8 mouse cellular contexts compared by ENCODE assay signal in genomic region chr1:191995488-191995887, GRCm38 (mm10). TPM values are rescaled to one million over a fixed set of nuclear protein-coding genes. Genes with fewer than 3 reads are reported as not detected.
DNase-seq lines count a peak whose midpoint lies in the region; ATAC-seq and TF ChIP-seq lines count a peak whose summit lies in the region.

No protein-coding gene starts in this region.

- H3K9me3 ChIP-seq in intestine, postnatal 0 days (ENCODE audit: control insufficient read depth) = no peaks in the 10 kb centered on the region
- no peaks in the 10 kb centered on the region for H3K9me3 ChIP-seq in intestine, embryonic 15.5 days
- H3K9me3 ChIP-seq in hindbrain, embryonic 16.5 days (ENCODE audit: control insufficient read depth, low read length) = no peaks in the 10 kb centered on the region

- H3K36me3 ChIP-seq in intestine, postnatal 0 days (ENCODE audit: control insufficient read depth, insufficient read depth) = peaks cover 32% of the 10 kb centered on the region; the same call in 1 of the 2 replicates
- H3K36me3 ChIP-seq in intestine, embryonic 15.5 days = peaks cover 16% of the 10 kb centered on the region
- H3K36me3 ChIP-seq in liver, adult 2 months (ENCODE audit: control insufficient read depth, insufficient read depth, low read length) = peaks cover 3% of the 10 kb centered on the region; the same call in 1 of the 2 replicates
- no peaks in the 10 kb centered on the region for H3K36me3 ChIP-seq in hindbrain, embryonic 16.5 days (ENCODE audit: control insufficient read depth, insufficient read depth, low read length)

- no peaks in the 10 kb centered on the region for H3K79me2 ChIP-seq in liver, adult 2 months (ENCODE audit: control insufficient read depth, insufficient read depth, low read length)

- peak; percentile 75 for TF ChIP-seq CTCF in intestine, postnatal 0 days (IDR thresholded peaks at IDR 0.05; ENCODE audit: low read depth)
- peak; percentile 40; the same call in 1 of the 2 replicates for TF ChIP-seq CTCF in embryonic fibroblast, embryonic 13.5 days (IDR thresholded peaks at IDR 0.05; ENCODE audit: borderline replicate concordance, insufficient read depth, low read length)
- TF ChIP-seq CTCF in liver, adult 2 months (IDR thresholded peaks at IDR 0.05; ENCODE audit: low read depth, low read length) = peak; percentile 69

- H3K9ac ChIP-seq in intestine, postnatal 0 days (ENCODE audit: low read depth, low read length) = no peak overlapping the region
- no peak overlapping the region for H3K9ac ChIP-seq in intestine, embryonic 15.5 days
- no peak overlapping the region for H3K9ac ChIP-seq in liver, adult 2 months (ENCODE audit: low read depth, low read length)
- H3K9ac ChIP-seq in hindbrain, embryonic 16.5 days (ENCODE audit: low read depth, low read length) = no peak overlapping the region

- 68% methylated on average over 4 of the region's 4 CpGs for WGBS in intestine, postnatal 0 days
- WGBS in intestine, embryonic 15.5 days = 62% methylated on average over 4 of the region's 4 CpGs
- WGBS in liver, adult 2 months = 72% methylated on average over 4 of the region's 4 CpGs
- WGBS in hindbrain, embryonic 16.5 days = 63% methylated on average over 4 of the region's 4 CpGs

- H3K4me3 ChIP-seq in intestine, postnatal 0 days (ENCODE audit: low read depth, low read length) = no peak overlapping the region
- H3K4me3 ChIP-seq in intestine, embryonic 15.5 days (replicated peaks) = no peak overlapping the region
- H3K4me3 ChIP-seq in embryonic fibroblast, embryonic 13.5 days (ENCODE audit: insufficient read depth, low read length) = no peak overlapping the region
- H3K4me3 ChIP-seq in liver, adult 2 months (ENCODE audit: insufficient read depth, low read depth, low read length) = no peak overlapping the region
- H3K4me3 ChIP-seq in hindbrain, embryonic 16.5 days (ENCODE audit: low read length) = no peak overlapping the region

- TF ChIP-seq POLR2A in embryonic fibroblast, embryonic 13.5 days (IDR thresholded peaks at IDR 0.05; ENCODE audit: low read depth, low read length) = no peak
- TF ChIP-seq POLR2A in liver, adult 2 months (IDR thresholded peaks at IDR 0.05; ENCODE audit: extremely low read depth, insufficient read depth, low read length) = no peak

- H3K4me1 ChIP-seq in intestine, postnatal 0 days (replicated peaks; ENCODE audit: control insufficient read depth, insufficient read depth, low read length) = no peaks in the 10 kb centered on the region
- H3K4me1 ChIP-seq in intestine, embryonic 15.5 days (replicated peaks) = peaks cover 5% of the 10 kb centered on the region; the same call in 1 of the 2 replicates
- no peaks in the 10 kb centered on the region for H3K4me1 ChIP-seq in embryonic fibroblast, embryonic 13.5 days (ENCODE audit: control insufficient read depth, insufficient read depth, low read length)
- H3K4me1 ChIP-seq in liver, adult 2 months (ENCODE audit: control insufficient read depth, insufficient read depth, low read length) = peaks cover 5% of the 10 kb centered on the region; the same call in 1 of the 2 replicates
- no peaks in the 10 kb centered on the region for H3K4me1 ChIP-seq in hindbrain, embryonic 16.5 days (ENCODE audit: control insufficient read depth, insufficient read depth, low read depth, low read length)

- H3K4me2 ChIP-seq in intestine, postnatal 0 days (replicated peaks; ENCODE audit: low read depth) = no peak overlapping the region
- H3K4me2 ChIP-seq in intestine, embryonic 15.5 days (replicated peaks) = no peak overlapping the region
- H3K4me2 ChIP-seq in hindbrain, embryonic 16.5 days (ENCODE audit: low read length) = no peak overlapping the region

- ATAC-seq in intestine, postnatal 0 days = no peak
- ATAC-seq in intestine, embryonic 15.5 days = no peak
- ATAC-seq in hindbrain, embryonic 16.5 days = no peak

- peak; percentile 69 to 83 for DNase-seq in CD8-positive naive resting alpha-beta T cell, adult 2 months (ENCODE audit: low read depth in 2 of 2, low spot score in 2 of 2)
- DNase-seq in ZHBTc4 (ENCODE audit: low read depth, low spot score) = peak; percentile 84
- DNase-seq in liver, adult 2 months (ENCODE audit: extremely low read depth, low read depth, low spot score) = peak; percentile 63
- DNase-seq in retina, embryonic 14.5 days (ENCODE audit: low spot score) = peak; percentile 57

- no peaks in the 10 kb centered on the region for H3K27me3 ChIP-seq in intestine, postnatal 0 days (replicated peaks; ENCODE audit: control insufficient read depth, insufficient read depth, low read length)
- no peaks in the 10 kb centered on the region for H3K27me3 ChIP-seq in intestine, embryonic 15.5 days (replicated peaks)
- H3K27me3 ChIP-seq in liver, adult 2 months (ENCODE audit: control insufficient read depth, insufficient read depth, low read length) = no peaks in the 10 kb centered on the region
- H3K27me3 ChIP-seq in hindbrain, embryonic 16.5 days (replicated peaks; ENCODE audit: control insufficient read depth, insufficient read depth, low read length) = no peaks in the 10 kb centered on the region

- no peak overlapping the region for H3K27ac ChIP-seq in intestine, postnatal 0 days (ENCODE audit: low read depth, low read length)
- H3K27ac ChIP-seq in intestine, embryonic 15.5 days = no peak overlapping the region
- no peak overlapping the region for H3K27ac ChIP-seq in embryonic fibroblast, embryonic 13.5 days (ENCODE audit: insufficient read depth, low read length)
- peak overlapping the region; percentile 30 for H3K27ac ChIP-seq in liver, adult 2 months (replicated peaks; ENCODE audit: insufficient read depth, low read depth, low read length)
- no peak overlapping the region for H3K27ac ChIP-seq in hindbrain, embryonic 16.5 days (ENCODE audit: low read depth, low read length)

RNA-seq across cellular contexts. Expression of gene Rd3, which starts 18.3 kb away (rescaled TPM):
- 0.08 and 0.10 TPM in 2 replicates for polyA plus RNA-seq in intestine, postnatal 0 days (2015; fragmentation: Nextera tagmentation; extraction: Ambion mirVana)
- polyA plus RNA-seq in intestine, embryonic 15.5 days (2015; fragmentation: Nextera tagmentation; extraction: Ambion mirVana) = 0.18 and 0.20 TPM in 2 replicates
- not detected in 2 replicates for polyA plus RNA-seq in embryonic fibroblast, embryonic 13.5 days (2011; ENCODE audit: insufficient read length, low read depth, missing spikeins)
- total RNA-seq in liver, adult 2 months (2014; rRNA removed) = 0.46 and 0.54 TPM in 2 replicates
- polyA plus RNA-seq in liver, adult 2 months (2012; rRNA removed) = 1.2 and 1.6 TPM in 2 replicates
- polyA plus RNA-seq in hindbrain, embryonic 16.5 days (2015; fragmentation: Nextera tagmentation; extraction: Ambion mirVana) = 3.7 and 4.1 TPM in 2 replicates
